Mouse (Mus musculus) forelimb bud, embryonic 11.5 days (tissue): Measurements from ENCODE around the gene H2al1a.

Source experiments
- DNase-seq: peaks from one replicate; pipeline ENCODE4 v3.0.0-alpha.2; 2012; ENCODE audit warnings: low read depth, low spot score

The H2al1a gene

DNA sequence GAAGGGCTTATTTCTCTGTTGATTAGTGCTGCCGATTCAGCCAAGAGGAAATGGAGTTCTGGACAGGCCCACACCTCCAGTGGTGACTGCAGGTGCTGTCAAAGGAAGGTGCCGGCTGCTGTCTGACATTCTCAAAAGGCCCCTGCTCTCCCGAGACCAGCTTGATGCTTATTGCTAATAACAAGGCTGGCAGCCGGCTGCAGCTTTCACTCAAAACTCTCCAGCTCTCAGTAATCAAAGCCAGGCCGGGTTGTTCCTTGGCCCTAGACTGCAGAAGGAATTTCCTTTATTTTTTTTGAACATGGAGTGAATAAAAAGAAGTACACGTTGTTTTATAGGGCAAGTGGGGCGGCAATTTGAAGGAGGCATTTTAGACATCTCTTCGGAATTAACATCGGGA lies 46.7 kb downstream of the H2al1a start:
- peak; percentile 60 for DNase-seq

DNA sequence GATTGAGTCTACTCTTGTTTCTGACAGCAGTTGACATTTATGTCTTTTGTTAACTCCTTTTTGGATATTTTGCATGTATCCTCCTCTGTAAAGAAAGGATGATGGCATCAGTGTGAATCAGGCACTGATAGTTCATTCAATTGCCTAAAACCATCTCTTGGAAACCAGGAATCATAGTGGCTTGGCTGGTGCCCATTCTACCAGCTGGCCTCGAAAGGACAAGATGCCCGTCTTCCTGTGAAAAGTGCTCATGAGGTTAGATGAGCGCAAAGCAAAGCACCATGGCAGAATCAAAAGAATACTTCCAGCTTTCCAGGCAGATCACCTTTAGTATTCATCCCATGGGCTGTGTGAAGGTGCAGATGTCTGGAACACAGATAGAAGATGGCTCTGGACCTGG lies 47.7 kb downstream of the H2al1a start:
- no peak for DNase-seq
